Comparison of ENCODE assay signal across 15 mouse cellular contexts in genomic region chr17:81468941-81469340, GRCm38 (mm10). TPM values are rescaled to one million over a fixed set of nuclear protein-coding genes. Genes with fewer than 3 reads are reported as not detected.
DNase-seq lines count a peak whose midpoint lies in the region; ATAC-seq and TF ChIP-seq lines count a peak whose summit lies in the region.
"Had no signal": no experiment of that assay in that cellular context is flagged by ENCODE, and none has a peak within 500 bp of the region (broad histone marks: within the 10 kb centered on the region; RNA-seq: fewer than 3 reads in every experiment).

No protein-coding gene starts in this region.

- H3K9me3 ChIP-seq in intestine, embryonic 16.5 days (ENCODE audit: control insufficient read depth, low read length) = no peaks in the 10 kb centered on the region
- H3K9me3 ChIP-seq: kidney, embryonic 15.5 days; midbrain, embryonic 13.5 days had no signal

- no peak for TF ChIP-seq CTCF in layer of hippocampus, adult 2 months (conservative IDR thresholded peaks at IDR 0.05)
- no peak for TF ChIP-seq CTCF in small intestine, adult 2 months (IDR thresholded peaks at IDR 0.05; ENCODE audit: extremely low read depth, insufficient read length, insufficient replicate concordance, low read depth, low read length)

- no peak overlapping the region for H3K4me3 ChIP-seq in layer of hippocampus, adult 2 months
- no peak overlapping the region for H3K4me3 ChIP-seq in intestine, embryonic 16.5 days (ENCODE audit: low read length)
- no peak overlapping the region for H3K4me3 ChIP-seq in small intestine, adult 2 months (ENCODE audit: low read depth, low read length)
- H3K4me3 ChIP-seq: erythroblast, embryonic 14.5 days; kidney, embryonic 15.5 days; midbrain, embryonic 13.5 days had no signal

- peak; percentile 56; the same call in 1 of the 2 replicates for ATAC-seq in intestine, embryonic 16.5 days
- ATAC-seq: midbrain, embryonic 13.5 days had no signal

- intact Hi-C loops in left cerebral cortex, postnatal 4 days (cut with DNase I) = no loop called here

- peak overlapping the region; percentile 18; the same call in 1 of the 2 replicates for H3K27ac ChIP-seq in layer of hippocampus, adult 2 months
- H3K27ac ChIP-seq in intestine, embryonic 16.5 days (ENCODE audit: low read length) = no peak overlapping the region
- H3K27ac ChIP-seq in small intestine, adult 2 months (ENCODE audit: insufficient read depth, low read depth, low read length) = peak overlapping the region; percentile 22; the same call in 1 of the 2 replicates
- H3K27ac ChIP-seq: kidney, embryonic 15.5 days; midbrain, embryonic 13.5 days had no signal

- H3K36me3 ChIP-seq in intestine, embryonic 16.5 days (ENCODE audit: control insufficient read depth, insufficient read depth, low read length) = no peaks in the 10 kb centered on the region
- H3K36me3 ChIP-seq in small intestine, adult 2 months (ENCODE audit: control insufficient read depth, insufficient read depth, low read length) = no peaks in the 10 kb centered on the region
- H3K36me3 ChIP-seq: kidney, embryonic 15.5 days; midbrain, embryonic 13.5 days had no signal

- H3K9ac ChIP-seq in intestine, embryonic 16.5 days (ENCODE audit: low read depth, low read length) = no peak overlapping the region
- H3K9ac ChIP-seq: kidney, embryonic 15.5 days; midbrain, embryonic 13.5 days had no signal

- TF ChIP-seq POLR2A in small intestine, adult 2 months (IDR thresholded peaks at IDR 0.05; ENCODE audit: low read depth, low read length) = no peak

- H3K4me1 ChIP-seq in intestine, embryonic 16.5 days (ENCODE audit: control insufficient read depth, insufficient read depth, low read length) = peaks cover 3% of the 10 kb centered on the region; the same call in 1 of the 2 replicates
- no peaks in the 10 kb centered on the region for H3K4me1 ChIP-seq in small intestine, adult 2 months (ENCODE audit: control insufficient read depth, insufficient read depth, insufficient read length, low read length)
- H3K4me1 ChIP-seq: kidney, embryonic 15.5 days; midbrain, embryonic 13.5 days had no signal

- no peaks in the 10 kb centered on the region for H3K27me3 ChIP-seq in intestine, embryonic 16.5 days (replicated peaks; ENCODE audit: control insufficient read depth, insufficient read depth, low read length)
- H3K27me3 ChIP-seq in small intestine, adult 2 months (ENCODE audit: control insufficient read depth, insufficient read depth, low read length) = no peaks in the 10 kb centered on the region
- H3K27me3 ChIP-seq: kidney, embryonic 15.5 days; midbrain, embryonic 13.5 days had no signal

- peak in 1 of 2 experiments; percentile 34 for DNase-seq in layer of hippocampus, adult 2 months (ENCODE audit: low spot score in 2 of 2)
- no peak for DNase-seq in layer of hippocampus, adult 9-11 months
- peak; percentile 41 for DNase-seq in heart, adult 8-10 months (ENCODE audit: low spot score)
- no peak for DNase-seq in kidney, adult 8-10 months
- no peak for DNase-seq in left cerebral cortex, postnatal 4 days
- no peak for DNase-seq in T-cell, adult 2 months (ENCODE audit: low spot score)
- DNase-seq: gastrocnemius, postnatal 14 days had no signal

- 60% methylated on average over 5 of the region's 5 CpGs for WGBS in intestine, embryonic 16.5 days
- WGBS in small intestine, adult 2 months = 73% methylated on average over 5 of the region's 5 CpGs

- no peak overlapping the region for H3K4me2 ChIP-seq in intestine, embryonic 16.5 days (ENCODE audit: low read depth, low read length)
- H3K4me2 ChIP-seq: kidney, embryonic 15.5 days; midbrain, embryonic 13.5 days had no signal

RNA-seq across cellular contexts. Expression of gene Gm11096, which starts 27.4 kb away (rescaled TPM):
- total RNA-seq in layer of hippocampus, adult 2 months (2021) = not detected
- not detected for total RNA-seq in heart, adult 8-10 months (2022)
- polyA plus RNA-seq in intestine, embryonic 16.5 days (2015; fragmentation: Nextera tagmentation; extraction: Ambion mirVana) = not detected in 2 replicates
- polyA plus RNA-seq in small intestine, adult 2 months (2012; rRNA removed) = not detected in 2 replicates
- not detected for total RNA-seq in left cerebral cortex, postnatal 4 days (2021)
- total RNA-seq: gastrocnemius, postnatal 14 days had no signal
- polyA plus RNA-seq: erythroblast, embryonic 14.5 days; kidney, embryonic 15.5 days; limb, embryonic 11.5 days; midbrain, embryonic 13.5 days; neural tube, embryonic 14.5 days; spleen, adult 2 months had no signal
